Mouse (Mus musculus): Measurements from ENCODE around the gene Tns3. TPM values are rescaled to one million over a fixed set of nuclear protein-coding genes. Genes with fewer than 3 reads are reported as not detected.
A peak's percentile ranks its signal among the peaks of the same experiment; 100 is the strongest.

Gene Tns3
- total RNA-seq, 1 experiment from 2014 or later = 38.4 TPM

DNA sequence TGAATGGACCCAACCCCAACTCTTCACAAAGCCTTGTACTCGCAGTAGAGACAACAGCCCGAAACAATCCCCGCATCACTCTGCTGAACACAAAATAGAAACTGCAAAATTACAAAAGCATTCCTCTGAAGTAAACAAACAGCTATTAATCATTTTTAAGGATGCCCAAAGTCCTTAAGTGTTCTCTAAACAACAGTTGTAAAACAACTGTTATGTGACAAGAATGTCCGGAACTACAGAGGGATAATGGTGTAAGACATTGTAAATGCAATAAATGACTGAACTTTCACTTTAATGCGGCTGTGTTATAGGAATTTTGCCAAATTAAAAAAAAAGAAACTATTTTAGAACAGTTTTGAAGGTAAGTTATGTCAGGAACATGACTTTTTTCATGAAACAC lies 190.7 kb downstream of the Tns3 start:
- DNase-seq = no peak

DNA sequence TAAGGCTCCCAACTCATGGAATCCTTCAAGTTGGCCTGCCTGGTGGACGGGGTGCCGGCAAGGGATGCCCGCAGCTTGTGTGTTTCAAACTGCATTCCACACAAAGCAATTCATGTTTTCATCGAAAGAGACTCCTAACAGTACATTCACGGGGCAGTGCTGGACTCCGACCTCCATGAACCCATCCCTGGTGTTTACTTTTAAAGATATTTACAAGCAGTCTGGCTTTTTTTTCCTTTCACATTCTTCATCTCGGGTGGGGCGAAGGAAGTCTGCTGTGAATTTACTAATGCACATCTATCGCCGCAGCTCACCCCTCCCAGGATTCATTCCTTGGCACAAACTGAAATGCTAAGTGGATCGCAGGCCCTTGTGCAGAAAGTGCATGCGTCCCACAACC lies 191.9 kb downstream of the Tns3 start:
- no peak for DNase-seq

DNA sequence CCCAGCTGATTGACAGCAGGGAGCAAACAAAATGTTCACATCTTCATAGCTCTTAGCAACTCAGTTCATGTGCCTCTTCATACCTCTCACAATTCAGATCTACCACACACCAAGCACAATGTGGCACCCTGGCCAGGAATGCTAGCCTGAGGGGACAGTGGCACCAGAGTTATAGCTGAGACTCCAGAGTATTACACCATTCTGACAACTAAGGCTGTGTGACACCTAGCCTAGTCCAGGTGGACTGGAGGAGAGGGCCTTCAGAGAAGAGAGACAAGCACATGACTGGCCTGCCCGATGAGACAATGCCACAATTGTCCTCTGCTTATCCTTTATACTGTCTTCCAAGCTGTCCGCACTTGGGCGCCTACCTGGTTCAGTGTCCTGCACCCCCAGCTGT lies 192.8 kb downstream of the Tns3 start:
- DNase-seq = no peak

DNA sequence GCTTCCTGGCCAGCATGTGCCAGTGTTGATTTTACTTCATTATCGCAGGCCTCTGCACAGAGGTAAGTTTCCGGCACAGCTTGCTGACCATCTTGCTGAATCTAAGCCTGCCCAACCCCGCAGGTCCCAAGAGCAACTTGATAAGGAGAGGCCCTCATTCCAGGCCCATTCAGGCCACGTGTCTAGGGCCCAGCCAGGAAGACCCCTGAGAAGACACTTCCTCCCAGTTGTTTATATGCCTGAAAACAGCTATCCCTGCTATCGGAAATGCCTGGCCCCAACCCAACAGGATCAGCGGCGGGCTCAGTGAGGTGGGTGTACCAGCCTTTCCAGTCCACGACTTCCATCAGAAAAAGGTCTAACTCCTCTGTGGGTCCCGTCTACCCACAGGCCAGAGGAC lies 194.8 kb downstream of the Tns3 start:
- DNase-seq = peak; percentile 29

DNA sequence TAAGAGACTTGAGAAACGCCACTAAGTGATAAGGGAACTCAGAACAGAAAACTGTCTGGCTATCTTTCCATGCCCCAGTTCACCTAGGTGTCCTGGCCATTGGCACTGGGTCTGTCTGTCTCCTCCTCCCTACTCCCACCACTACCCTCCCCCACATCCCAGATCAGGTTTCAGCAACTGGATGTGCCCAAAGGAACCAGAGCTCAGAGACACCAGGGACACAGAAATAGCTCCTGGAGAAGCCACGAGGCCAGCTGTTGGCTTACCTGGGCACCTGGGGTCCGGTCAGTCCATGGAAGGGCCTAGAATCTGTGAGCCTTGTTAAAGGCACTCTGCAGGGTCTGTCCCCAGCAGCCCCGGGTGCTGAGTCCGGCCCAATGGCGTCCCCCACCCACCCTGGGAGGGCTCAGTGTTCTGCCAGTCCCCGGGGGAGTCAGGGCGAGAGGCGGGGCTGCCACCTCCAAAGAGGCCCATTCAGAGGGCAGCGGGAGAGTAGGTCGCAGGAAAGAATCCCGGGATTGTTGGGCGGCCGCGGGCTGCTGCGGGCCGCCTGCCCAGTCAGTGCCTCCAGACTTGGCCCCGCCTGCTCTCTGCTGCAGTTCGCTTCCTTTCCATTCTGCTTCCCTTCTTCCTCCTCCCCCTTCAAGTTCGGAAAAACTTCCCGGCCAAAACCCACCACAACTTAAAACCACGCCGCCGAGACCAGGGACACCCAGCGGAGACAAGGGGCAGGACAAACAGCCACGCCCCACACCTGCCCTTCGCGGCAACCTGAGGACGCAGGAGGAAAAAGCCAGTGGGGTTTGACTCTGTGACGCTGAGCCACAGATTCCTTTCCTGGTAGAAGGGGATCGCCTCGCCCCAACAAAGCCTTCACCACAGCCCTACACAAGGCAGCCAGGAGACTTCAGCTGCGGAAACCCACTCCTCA lies 195.9 kb downstream of the Tns3 start:
- DNase-seq = peak; percentile 72

DNA sequence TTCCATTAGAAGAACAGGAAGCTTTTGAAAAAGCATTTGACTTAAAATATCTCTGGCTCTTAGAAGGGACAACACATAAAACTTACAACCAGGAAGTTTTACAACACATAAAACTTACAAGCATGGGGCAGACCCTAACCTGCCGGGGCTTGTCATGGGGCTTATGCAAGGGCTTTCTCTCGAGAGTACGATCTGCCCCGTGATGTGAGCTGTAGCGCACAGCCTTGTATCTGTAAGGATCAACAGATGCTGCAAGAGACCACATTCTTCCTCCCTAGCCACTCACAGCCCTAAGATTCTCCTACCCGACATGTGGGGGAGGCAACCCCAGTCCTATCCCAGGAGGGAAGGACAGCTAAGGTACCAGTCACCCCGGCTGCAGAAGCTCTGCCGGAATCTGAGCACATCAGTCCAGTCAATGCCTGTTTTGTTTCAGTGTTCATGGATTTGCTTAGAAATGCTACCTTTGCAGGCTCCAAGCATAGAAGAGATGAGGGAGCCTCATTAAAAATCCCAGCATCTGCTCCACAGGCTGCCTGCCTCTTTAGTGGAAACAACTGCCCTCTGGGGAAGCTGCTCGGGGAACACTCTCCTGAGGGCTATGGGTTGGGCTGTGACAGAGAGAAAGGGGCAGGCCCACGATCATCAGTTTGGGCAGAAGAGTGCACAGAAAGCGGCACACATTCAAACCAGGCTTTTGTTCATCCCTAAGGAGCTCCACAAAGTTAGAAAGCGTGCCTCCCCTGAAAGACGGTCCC lies 196.8 kb downstream of the Tns3 start:
- DNase-seq = no peak

DNA sequence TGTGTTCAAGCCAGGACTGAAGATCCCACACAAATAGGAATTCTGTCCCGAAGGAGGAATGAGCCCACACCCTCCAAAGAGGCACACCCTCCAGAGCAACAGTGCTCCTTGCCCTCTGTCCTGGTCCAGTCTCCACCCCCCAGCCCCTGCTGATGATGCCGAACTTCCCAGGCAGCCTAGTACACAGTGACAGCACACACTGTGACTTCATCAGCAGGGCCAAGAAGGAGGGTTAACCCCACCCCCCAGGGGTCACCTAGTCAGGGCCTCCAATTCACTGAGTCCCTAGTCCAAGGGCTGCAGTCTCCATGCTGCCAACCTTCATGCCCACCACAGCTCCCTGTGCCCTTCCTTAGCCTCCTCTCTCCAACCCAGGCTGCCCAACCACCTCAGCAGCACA lies 200.5 kb downstream of the Tns3 start:
- no peak for DNase-seq

DNA sequence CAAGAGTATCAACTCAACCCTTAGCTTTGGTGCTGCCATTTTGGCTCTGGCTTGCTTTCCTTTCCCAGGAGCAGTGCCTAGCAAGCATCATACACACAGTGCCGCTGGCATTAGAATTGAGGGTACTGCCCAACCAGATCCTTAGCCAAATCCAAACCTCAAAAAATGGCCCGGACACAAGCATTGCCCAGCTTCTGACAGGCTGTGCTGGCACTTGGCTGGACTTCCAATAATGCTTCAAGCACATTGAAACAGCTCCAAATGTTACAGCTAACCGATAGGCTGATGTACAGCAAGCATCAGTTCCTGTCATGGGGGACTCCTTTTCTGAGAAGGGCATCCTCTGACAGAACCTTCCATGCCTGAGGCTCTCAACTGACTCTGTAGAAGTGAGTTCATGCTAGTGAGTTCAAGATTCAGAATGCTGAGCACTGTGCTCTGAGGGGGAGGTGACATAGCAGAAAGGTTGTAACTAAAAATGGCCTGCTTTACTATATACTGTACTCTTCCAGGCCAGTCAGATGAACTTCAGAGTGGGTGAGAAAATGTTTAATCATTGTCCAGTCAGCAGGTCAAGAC lies 201.4 kb downstream of the Tns3 start:
- no peak for DNase-seq

DNA sequence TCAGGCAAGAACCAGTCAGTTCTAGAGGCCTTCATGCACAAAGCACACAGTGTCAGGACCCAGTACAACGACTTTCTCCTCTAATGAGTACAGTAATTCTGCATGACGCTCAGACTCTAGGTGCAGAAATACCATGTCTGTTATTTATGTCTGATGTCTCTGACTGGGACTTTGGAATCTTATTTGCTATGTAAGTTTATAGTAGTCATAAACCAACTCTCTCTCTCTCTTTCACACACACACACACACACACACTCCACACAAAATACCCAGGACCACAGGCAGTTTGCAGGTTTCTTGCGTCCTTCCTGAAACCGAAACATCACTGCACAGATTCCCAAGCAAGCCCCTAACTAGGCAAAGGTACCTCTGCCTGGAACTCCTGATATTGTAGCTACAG lies 203.5 kb downstream of the Tns3 start:
- no peak for DNase-seq

DNA sequence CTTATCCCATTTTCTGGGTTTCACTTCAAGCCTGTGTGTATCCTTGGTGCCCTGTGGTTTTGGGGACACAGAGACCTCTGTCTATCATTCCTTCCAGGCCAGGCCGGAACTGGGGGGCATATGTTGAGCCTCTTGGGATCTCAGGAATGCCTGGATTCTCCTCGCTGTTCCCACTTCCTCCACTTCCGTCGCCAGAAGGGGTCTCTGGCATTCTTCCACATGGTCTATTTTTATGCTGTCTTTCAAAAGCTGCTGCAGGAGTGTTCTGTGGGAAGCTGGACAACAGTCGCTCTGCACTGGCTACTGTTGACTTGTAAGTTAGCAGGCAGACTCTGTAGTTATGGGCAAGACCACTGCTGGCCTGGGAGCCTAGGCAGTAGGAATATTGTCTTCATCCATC lies 206.4 kb downstream of the Tns3 start:
- no peak for DNase-seq

DNA sequence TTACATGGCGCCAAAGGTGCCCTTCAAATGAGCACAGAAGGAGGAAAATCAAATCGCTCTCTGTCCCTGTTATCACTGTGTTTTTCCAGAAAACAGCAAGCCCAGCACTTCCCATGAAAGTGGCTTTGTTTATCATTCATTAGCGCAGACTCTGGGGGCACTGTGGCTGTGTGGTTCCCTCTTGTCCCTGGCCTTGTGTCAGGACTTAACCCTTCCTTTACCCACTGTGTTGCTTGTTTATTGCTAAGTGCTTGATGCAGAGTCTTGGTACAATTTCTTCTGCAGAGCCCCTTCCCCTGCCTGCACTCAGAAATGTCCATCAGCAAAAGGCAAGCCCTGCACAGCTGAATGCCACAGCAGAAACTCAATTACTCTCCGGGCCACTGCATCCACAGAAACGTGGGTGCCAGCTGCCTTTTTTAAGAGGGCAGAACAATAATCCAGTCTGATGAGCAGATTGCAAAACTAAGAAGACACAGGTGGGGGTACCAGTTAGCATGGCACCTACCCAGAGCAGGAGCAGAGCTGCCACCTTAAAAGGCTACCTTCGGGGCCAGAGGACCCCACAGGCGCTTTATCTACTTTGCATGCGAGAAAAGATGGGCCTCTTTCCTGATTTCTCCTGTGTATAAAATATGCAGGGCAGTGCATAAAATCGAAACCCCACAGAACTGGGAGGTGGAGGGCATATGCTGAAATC lies 207.6 kb downstream of the Tns3 start:
- DNase-seq = no peak

DNA sequence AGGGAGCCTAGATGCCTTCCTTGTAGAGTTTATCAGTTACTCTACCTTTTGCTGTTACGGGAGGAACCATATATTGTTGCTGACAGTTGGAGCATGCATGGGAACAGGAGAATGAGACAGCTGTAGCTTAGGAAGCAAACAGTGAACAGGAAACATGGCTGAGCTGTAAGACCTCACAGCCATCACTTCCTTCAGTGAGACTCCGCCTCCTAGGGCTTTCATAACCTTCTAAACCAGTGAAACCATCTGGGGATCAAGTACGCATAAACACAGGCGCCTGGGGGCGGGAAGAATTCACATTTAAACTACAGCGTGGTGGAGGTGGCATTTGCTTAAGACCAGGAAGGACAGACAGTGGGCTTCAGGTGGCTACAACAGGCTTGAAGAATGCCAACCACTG lies 208.7 kb downstream of the Tns3 start:
- DNase-seq = no peak

DNA sequence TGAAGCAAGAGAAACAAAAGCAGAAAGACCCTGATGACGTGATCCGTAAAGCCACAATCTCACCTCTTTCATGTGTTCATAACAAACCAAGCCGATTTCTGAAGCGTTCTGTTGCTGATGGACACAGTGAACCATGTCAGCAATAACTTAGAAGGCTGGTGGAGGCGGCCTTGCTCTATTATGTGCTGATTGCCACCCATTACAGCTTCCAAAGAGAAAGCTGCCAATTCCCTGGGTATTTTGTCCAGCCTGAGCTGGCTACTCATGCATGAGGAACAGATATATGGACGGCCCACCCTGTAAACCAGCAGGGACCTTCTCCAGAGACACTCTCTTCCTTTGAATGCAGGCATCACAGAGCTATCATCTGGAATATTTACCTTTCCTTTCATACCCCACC lies 211.1 kb downstream of the Tns3 start:
- DNase-seq = no peak

DNA sequence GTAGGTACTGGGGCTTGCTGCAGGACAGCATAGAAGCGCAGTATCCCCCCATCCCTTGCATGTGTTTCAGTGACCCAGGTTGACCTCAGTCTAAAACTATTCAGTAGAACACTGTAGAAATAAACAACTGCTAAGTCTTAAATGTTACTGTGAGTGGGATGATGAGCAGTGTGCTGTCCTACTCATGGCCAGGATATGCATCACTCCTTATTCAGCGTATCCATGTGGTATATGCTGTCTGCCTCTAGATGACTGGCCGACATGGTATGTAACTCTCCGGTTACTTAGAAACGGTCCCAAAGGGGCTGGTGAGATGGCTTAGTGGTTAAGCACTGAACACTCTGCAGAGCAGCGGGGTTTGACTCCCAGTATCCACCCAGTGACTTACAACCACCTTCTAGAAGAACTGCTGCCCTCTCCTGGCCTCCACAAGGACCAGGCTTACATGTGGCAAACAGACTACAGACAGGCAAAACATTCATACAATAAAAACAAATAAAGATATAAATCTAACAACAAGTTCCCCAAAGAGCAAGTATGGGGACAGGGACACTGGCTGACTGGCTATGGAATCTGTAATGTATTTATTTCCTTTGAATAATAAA lies 212.6 kb downstream of the Tns3 start:
- no peak for DNase-seq

DNA sequence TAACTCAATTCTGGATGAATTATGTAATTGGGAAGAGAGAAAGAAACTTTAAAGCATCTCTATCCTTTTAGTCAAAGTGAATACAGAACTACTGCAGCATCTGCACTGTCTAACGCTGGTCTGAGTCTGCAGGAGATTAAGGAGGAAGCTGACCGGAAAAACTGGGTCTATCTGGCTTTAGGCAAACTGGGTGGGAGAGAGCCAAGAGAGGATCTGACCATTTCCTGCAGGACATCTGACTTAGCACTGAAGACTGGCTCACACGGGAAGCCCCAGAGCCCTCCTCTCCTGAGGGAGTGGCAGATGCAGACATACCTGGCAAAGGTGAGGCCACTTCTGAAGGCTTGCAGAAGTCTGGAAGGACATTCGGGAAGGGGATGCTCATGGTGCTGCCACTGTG lies 213.8 kb downstream of the Tns3 start:
- no peak for DNase-seq

DNA sequence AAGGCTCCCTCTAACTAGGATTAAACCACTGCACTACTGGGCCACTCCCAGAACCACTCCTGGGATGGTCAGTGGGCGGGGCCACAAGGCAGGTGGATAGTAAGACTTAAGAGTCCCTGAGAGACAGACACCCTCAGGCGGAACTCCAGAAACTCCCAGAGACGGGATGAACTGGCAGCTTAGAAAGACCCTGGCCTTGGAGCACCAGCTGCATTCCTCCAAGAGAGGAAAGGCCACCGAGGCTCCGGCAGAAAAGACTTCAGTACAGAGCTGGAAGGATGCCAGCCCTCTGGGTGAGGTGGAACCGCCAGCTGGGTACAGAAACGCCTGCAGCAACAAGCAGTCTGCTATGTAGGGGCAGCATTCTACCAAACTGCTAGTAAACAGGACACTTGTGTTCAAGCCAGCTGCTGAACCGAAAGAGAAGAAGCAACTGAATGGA lies 218.4 kb downstream of the Tns3 start:
- peak; percentile 86 for DNase-seq

DNA sequence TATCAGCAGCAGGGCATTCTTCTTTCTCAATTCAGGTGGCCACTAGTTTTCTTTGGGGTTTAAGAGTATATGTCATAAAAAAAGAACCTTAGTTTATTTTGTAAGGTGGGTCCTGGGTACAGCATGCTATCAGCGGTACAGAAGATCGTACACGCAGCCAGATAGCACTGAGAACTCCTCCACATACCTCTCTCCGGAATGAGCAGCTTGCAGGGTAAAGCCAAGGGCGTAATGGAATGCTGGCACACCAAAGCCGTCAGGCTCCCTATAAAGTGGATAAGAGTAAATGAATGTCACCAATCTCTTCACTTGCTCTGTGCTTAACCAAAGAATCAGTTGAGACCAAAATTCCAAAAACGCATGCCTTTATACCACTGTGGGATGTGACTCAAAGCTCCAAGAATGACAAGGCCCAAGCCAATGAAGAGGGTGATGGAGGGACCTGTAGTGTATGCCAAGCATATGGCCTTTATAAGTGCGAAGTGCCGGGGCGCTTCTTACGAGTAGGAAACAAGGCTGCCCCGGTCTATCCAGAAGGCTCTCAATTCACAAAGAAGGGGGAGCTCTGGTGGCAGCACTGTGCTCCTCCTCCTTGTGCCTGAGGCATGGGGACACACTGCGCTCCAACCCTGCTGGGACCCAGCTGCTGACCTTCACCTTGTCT lies 219.4 kb downstream of the Tns3 start:
- DNase-seq = no peak

DNA sequence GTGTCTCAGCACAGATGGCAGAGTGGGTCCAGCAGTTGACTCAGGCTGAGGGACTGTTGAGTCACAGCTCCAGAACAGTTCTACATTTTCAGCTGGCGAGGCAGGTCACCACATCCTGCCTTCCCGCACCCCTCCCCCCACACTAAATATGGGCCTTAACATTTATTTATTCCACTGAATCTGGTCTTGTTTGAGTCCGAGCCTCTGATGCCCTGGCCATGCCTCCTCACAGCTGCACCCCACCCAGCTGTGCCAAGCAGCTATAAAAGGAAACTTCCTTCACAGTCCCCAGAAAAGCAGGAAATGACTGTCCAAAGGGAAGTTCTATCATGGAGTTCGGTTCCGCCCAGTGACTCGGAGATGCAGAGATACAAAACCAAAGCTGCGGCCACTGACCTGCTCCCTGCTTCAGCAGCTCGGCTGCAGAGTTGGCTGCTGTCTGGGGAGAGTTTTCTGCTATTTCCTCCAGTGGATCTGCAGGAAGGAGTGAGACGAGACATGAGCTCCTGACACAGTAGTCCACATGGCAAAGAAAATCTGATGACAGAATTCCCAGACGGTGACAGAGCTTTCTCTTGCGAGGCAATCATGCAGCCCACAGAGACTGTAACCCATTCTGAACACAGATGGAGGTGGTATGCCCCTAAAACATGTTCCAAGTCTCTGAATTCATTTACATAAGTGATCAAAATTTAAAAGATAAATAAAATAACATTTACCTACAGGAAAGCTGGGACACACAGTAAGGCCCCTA lies 220.6 kb downstream of the Tns3 start:
- DNase-seq = peak; percentile 42

DNA sequence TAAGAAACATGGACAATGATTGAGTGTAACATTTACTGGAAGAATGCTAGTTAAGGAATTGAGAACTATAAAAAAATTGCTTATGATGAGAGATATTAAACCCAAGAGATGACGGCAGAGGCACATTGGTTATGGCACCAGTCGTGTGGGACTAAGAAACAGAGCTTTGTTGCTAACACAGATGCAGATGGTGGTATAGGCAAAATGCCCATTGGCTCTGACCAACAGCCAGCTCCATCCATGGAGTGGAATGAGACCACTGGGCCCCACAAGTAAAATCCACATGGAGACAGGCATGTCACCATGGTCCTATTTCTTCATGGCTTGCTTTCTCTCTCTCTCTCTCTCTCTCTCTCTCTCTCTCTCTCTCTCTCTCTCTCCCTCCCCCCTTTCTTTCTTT lies 223.6 kb downstream of the Tns3 start:
- DNase-seq = no peak

DNA sequence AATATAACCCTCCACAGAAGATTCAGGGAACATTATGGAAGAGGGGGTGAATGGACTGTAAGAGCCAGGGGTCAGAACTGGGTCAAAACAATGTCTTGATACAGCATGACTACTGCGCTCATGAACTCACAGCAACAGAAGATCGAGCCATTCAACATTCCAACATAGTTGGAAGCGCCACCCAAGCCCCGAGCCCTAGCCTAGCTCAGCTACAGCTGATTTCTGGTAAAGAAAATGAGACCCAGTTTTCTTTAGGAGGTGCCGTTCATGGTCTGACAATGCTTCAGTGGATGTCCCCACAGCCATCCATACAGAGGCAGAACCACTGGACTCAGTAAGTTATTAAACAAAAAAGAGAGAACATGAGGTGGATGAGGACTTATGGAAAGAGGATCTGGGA lies 224.1 kb downstream of the Tns3 start:
- DNase-seq = no peak

DNA sequence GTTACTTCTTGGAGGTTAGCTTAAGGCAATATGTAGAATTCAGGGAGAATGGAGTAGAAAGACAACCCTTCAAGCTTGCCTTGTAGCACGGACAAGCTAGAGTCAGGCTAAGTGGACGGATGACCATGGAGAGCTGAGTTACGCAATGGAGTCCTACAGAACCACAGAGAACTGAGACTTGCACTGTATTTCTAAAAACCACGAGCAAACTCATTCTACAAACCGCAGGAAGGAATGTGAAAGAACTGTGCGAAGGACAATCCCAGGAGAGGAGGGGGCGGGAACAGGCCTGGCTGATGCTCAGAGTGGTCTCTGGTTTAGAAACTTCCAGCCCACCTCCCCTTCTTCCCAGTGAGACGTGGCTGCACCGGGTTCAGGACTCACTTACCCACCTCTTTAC lies 225.3 kb downstream of the Tns3 start:
- DNase-seq = no peak
